Mouse (Mus musculus) bone marrow, adult 2 months (tissue): ENCODE measurements at regions not wholly inside any gene's neighbourhood (a gene's known extent, or its start where the extent isn't known, plus 50 kb on each side); places are given as distances from the start of the nearest gene placed in this dataset.

Experiments used
- CTCF ChIP-seq: fragments of 200-500 bp; IDR thresholded peaks from 2 replicates; pipeline ENCODE4 v1.5.1; 2011; ENCODE audit warnings: low read length, control low read depth; ENCODE audit not compliant: control insufficient read depth, insufficient read depth
- POLR2A ChIP-seq: fragments of 200-500 bp; IDR thresholded peaks from 2 replicates; pipeline ENCODE4 v1.6.1; 2011; ENCODE audit warnings: low read depth, mild to moderate bottlenecking, control low read depth, low read length, borderline replicate concordance; ENCODE audit not compliant: control insufficient read depth

- TF ChIP-seq CTCF (no peak), POLR2A (no peak)
Observed at GRCm38 (mm10) chr4:10553724-10554123, 320.6 kb upstream of the 2610301B20Rik start.
